Mouse (Mus musculus): Measurements from ENCODE around the gene Tbc1d4.

The Tbc1d4 gene

GRCm38 (mm10) chr14:101530455-101530854 is 78.5 kb downstream of the Tbc1d4 start:
- DNase-seq = no peak

- DNase-seq = no peak
Observed at GRCm38 (mm10) chr14:101529194-101529593, 79.8 kb downstream of the Tbc1d4 start.

DNA sequence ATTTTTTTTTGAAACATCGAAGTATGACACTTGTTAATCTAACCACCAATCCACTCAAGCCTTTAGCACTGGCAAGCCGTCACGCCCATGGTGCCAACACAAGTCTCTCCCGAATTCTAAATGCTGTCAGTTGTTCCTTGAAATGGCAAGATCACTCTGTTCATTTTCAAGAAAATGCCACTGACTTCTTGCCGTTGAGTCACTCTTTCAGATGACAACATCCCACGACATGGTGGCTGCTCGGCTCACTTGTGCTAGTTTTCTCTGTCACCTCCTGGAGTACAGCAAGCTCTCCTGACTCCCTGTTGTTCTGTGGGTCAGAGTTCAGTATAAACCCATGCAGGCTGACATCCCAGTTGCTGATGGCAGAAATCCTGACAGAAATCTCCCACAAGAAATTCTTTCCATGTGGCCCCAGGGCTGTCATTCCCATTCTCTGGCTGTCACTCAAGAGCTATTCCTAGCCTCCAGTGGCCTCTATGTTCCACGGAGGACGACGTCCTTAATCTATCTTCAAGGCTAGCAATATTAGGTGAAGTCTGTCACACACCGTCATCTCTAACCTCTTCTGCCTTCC is 81.5 kb downstream of the Tbc1d4 start:
- no peak for DNase-seq

DNA sequence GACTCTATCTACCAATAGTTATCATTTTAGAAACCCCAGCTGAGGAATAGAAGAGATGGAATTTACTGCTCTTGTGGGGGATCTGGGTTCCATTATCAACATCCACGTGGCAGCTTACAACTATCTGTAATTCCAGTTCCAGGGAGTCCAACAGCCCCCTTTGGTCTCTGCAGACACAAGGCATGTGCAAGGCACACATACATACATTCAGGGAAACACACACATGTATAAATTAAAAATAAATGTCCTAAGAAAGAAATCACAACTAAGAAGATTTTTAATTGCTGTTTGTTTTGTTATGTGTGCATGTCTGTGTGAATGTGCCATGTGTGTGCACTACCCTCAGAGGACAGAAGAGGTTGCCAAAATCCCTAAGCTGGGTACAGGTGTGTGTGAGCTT is 82.5 kb downstream of the Tbc1d4 start:
- no peak for DNase-seq

- DNase-seq = no peak
Observed at GRCm38 (mm10) chr14:101519964-101520363, 89.0 kb downstream of the Tbc1d4 start.

DNA sequence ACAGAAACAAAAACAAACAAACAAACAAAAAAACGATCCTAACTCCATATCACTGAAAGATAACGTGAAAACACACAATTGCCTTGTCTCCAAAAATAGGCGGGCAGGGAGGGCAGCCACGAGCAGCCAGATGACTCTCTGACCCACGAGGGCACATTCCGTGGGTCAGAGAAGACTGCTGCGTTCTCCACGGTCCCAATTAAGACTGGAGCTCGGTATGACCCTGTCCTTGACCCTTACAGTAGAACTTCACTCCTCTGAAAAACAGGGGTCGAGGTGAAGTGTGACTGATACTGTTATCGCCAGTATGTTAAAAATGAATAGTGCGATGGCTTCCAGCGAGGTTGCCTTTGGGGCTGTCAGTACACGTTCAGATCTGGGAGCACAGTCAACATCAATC is 90.7 kb downstream of the Tbc1d4 start:
- no peak for DNase-seq

- no peak for DNase-seq
Observed at GRCm38 (mm10) chr14:101517801-101518200, 91.2 kb downstream of the Tbc1d4 start.

GRCm38 (mm10) chr14:101517341-101517740 is 91.7 kb downstream of the Tbc1d4 start:
- DNase-seq = peak; percentile 40 to 66

GRCm38 (mm10) chr14:101516864-101517263 is 92.1 kb downstream of the Tbc1d4 start:
- DNase-seq = no peak

- no peak for DNase-seq
Observed at GRCm38 (mm10) chr14:101516031-101516430, 93.0 kb downstream of the Tbc1d4 start.

GRCm38 (mm10) chr14:101515271-101515670 is 93.7 kb downstream of the Tbc1d4 start:
- no peak for DNase-seq

GRCm38 (mm10) chr14:101514557-101514971 is 94.4 kb downstream of the Tbc1d4 start:
- DNase-seq = no peak

- no peak for DNase-seq
Observed at GRCm38 (mm10) chr14:101513163-101513562, 95.8 kb downstream of the Tbc1d4 start.

- DNase-seq = no peak
Observed at GRCm38 (mm10) chr14:101511410-101511809, 97.6 kb downstream of the Tbc1d4 start.

DNA sequence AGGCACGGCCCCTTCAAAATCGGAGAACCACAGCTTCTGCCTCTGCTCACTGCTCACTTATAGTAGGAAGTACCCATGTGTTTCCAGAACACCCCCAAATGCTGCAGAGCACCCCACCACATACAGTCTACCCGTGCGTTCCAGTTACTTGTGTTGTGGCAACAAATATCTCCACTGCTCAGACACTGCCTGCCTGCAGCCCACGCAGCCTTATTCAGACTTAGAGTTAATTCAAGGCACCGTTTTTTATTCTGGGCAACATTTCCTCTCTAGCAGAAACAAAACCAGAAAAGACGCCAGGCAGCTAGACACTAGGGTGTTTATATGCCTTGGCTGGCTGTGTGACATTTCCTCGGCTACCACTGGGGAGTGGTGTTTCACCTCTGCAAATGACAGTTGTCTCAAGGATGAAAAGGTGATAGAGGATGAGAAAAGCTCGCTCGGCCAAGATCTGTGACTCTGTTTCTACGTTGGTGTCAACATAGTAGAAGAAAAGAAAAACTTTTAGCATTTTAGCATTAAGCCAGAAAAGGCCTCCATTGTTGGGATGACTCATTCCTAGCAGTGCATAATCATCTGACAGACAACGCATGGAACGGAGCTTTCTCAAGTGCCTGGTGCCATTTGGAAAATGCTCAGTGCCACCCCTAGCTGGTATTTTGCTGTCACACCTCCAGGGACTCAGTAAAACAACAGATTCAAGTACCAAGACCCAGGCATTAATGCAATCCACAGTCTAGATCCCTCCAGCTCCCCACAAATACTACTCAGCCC is 98.3 kb downstream of the Tbc1d4 start:
- no peak for DNase-seq

- DNase-seq = no peak
Observed at GRCm38 (mm10) chr14:101509759-101510158, 99.2 kb downstream of the Tbc1d4 start.

GRCm38 (mm10) chr14:101507956-101508355 is 101.0 kb downstream of the Tbc1d4 start:
- DNase-seq = no peak

GRCm38 (mm10) chr14:101507146-101507545 is 101.8 kb downstream of the Tbc1d4 start:
- peak; percentile 37 to 45 for DNase-seq

- DNase-seq = no peak
Observed at GRCm38 (mm10) chr14:101505805-101506204, 103.2 kb downstream of the Tbc1d4 start.

GRCm38 (mm10) chr14:101504473-101505200 is 104.4 kb downstream of the Tbc1d4 start:
- no peak for DNase-seq

- DNase-seq = no peak
Observed at GRCm38 (mm10) chr14:101503168-101503961, 105.6 kb downstream of the Tbc1d4 start.

DNA sequence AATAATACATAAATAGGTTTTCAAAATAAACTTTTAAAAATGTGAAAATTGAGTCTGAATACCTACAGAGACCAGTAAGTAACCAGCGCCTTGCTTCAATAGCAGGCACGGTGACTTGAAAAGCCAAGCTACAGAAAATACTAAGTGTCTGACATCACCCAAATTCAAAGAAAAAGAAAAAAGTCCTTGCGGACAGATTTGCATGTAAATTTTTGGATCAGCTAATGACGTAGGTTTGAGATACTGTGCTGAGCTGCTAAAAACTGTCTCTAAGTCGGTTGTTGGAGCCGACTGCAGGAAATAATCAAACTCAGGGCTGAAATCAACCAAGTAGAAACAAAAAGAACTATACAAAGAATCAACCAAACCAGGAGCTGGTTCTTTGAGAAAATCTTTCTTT is 107.1 kb downstream of the Tbc1d4 start:
- DNase-seq = no peak

GRCm38 (mm10) chr14:101501452-101501851 is 107.5 kb downstream of the Tbc1d4 start:
- no peak for DNase-seq

Data from cerebellum, postnatal 36 days (tissue).